Mouse (Mus musculus): Measurements from ENCODE around the gene Qtrt1.

Gene Qtrt1

GRCm38 (mm10) chr9:21411669-21412550, at the start of gene Qtrt1:
Qtrt1 (plus strand) TSS chr9:21411837.
- DNase-seq: peak; percentile 87

GRCm38 (mm10) chr9:21366541-21367220, 45.0 kb upstream of the Qtrt1 start:
- DNase-seq: peak; percentile 75

GRCm38 (mm10) chr9:21367357-21368111, 44.1 kb upstream of the Qtrt1 start, which contains the start of gene Ilf3:
Ilf3 (plus strand) TSS chr9:21367871.
- DNase-seq: peak; percentile 100

GRCm38 (mm10) chr9:21368131-21368584, 43.5 kb upstream of the Qtrt1 start:
- peak; percentile 81 for DNase-seq

- DNase-seq: peak; percentile 44
These were observed 42.6 kb upstream of the Qtrt1 start for GRCm38 (mm10) chr9:21369080-21369479.

GRCm38 (mm10) chr9:21370876-21371275, 40.8 kb upstream of the Qtrt1 start:
- no peak for DNase-seq

- DNase-seq: no peak
These were observed 39.1 kb upstream of the Qtrt1 start for GRCm38 (mm10) chr9:21372508-21372907.

GRCm38 (mm10) chr9:21379195-21379594, 32.4 kb upstream of the Qtrt1 start:
- no peak for DNase-seq

- DNase-seq: no peak
These were observed 30.8 kb upstream of the Qtrt1 start for GRCm38 (mm10) chr9:21380868-21381267.

- no peak for DNase-seq
These were observed 27.7 kb upstream of the Qtrt1 start for GRCm38 (mm10) chr9:21383966-21384365.

- no peak for DNase-seq
These were observed 18.9 kb upstream of the Qtrt1 start for GRCm38 (mm10) chr9:21392646-21393175.

GRCm38 (mm10) chr9:21395692-21396091, 15.9 kb upstream of the Qtrt1 start:
- DNase-seq: no peak

GRCm38 (mm10) chr9:21397170-21397569, 14.5 kb upstream of the Qtrt1 start:
- no peak for DNase-seq

- DNase-seq: no peak
These were observed 10.6 kb upstream of the Qtrt1 start for GRCm38 (mm10) chr9:21401042-21401441.

GRCm38 (mm10) chr9:21402764-21403253, 8.8 kb upstream of the Qtrt1 start:
- DNase-seq: no peak

GRCm38 (mm10) chr9:21403745-21404144, 7.9 kb upstream of the Qtrt1 start:
- DNase-seq: no peak

- no peak for DNase-seq
These were observed 6.1 kb upstream of the Qtrt1 start for GRCm38 (mm10) chr9:21405525-21405924.

- no peak for DNase-seq
These were observed 3.7 kb upstream of the Qtrt1 start for GRCm38 (mm10) chr9:21407951-21408350.

- no peak for DNase-seq
These were observed 3.0 kb upstream of the Qtrt1 start for GRCm38 (mm10) chr9:21408624-21409023.

- DNase-seq: peak; percentile 77
These were observed 1.9 kb upstream of the Qtrt1 start for GRCm38 (mm10) chr9:21409592-21410317.

- no peak for DNase-seq
These were observed 6.2 kb downstream of the Qtrt1 start for GRCm38 (mm10) chr9:21417866-21418265.

GRCm38 (mm10) chr9:21419646-21420045, 8.0 kb downstream of the Qtrt1 start:
- DNase-seq: no peak

Data from cerebellum, adult 11-12 months (tissue).